ENCODE assay signal across 9 mouse cellular contexts in the genomic region with DNA sequence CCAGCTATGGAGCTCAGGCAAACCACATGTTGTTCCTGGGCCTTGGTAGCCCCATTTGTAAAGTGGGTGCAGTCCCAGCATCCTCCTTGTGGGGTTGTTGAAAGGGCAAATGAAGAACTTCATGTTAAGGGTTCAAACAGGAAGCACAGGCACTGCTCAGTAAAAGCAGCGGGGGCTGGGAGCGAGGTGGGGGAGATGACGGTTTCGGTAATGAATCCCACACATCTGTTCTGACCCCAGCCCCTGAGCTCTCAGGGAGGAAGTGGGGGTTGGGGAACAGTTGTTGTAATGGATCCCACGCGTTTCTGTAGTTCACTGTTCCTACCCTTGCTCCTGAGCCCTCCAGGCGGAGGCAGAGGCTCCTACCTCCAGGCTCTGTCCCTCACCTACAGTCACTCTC. TPM values are rescaled to one million over a fixed set of nuclear protein-coding genes. Genes with fewer than 3 reads are reported as not detected.
DNase-seq lines count a peak whose midpoint lies in the region; ATAC-seq lines count a peak whose summit lies in the region.
"Had no signal": no experiment of that assay in that cellular context is flagged by ENCODE, and none has a peak within 500 bp of the region (broad histone marks: within the 10 kb centered on the region; RNA-seq: fewer than 3 reads in every experiment).

No protein-coding gene starts in this region.

- intact Hi-C loops in left cerebral cortex, postnatal 4 days (cut with DNase I) = loop anchor here (5.0 kb wide), 1 partner anchor 43 kb away; no protein-coding TSS in a partner anchor
- intact Hi-C loops in heart, postnatal 25 days (cut with DNase I) = no loop called here

- peak; percentile 19 to 20; a peak in 2 of 4 replicates for ATAC-seq in hematopoietic stem cell, adult 5-6 weeks (replicated peaks in 1 of 2; ENCODE audit: insufficient read depth in 1 of 2, low FRiP score in 2 of 2, low TSS enrichment in 1 of 2, low read depth in 1 of 2, poor library complexity in 2 of 2, severe bottlenecking in 2 of 2)
- peak; percentile 57 for ATAC-seq in megakaryocyte, adult 5-6 weeks (ENCODE audit: poor library complexity, severe bottlenecking)
- ATAC-seq: forebrain, postnatal 0 days had no signal

- peak; percentile 49 to 57 for DNase-seq in spleen, adult 18-20 months
- no peak for DNase-seq in spleen, adult 12 weeks (ENCODE audit: low spot score)
- no peak for DNase-seq in left cerebral cortex, postnatal 4 days
- no peak for DNase-seq in right cerebral cortex, adult 18-20 months
- DNase-seq in heart, postnatal 25 days (ENCODE audit: low spot score) = no peak
- DNase-seq: forebrain, postnatal 0 days; layer of hippocampus, adult 9-11 months had no signal

RNA-seq across cellular contexts. Expression of gene Kcnn4, which starts 9.9 kb away (rescaled TPM):
- total RNA-seq in hematopoietic stem cell, adult 5-6 weeks (2017) = 75.9 and 80.8 TPM in 2 replicates
- total RNA-seq in megakaryocyte, adult 5-6 weeks (2015) = 5.9 and 7.6 TPM in 2 replicates
- total RNA-seq in megakaryocyte, adult 5-6 weeks (2017) = 14.2 and 17.0 TPM in 2 replicates
- total RNA-seq in left cerebral cortex, postnatal 4 days (2021) = under 1 TPM; 0.34 to 0.48 TPM
- total RNA-seq in heart, postnatal 25 days (2021) = under 1 TPM; 0.70 to 0.81 TPM

RNA-seq across cellular contexts. Expression of gene Smg9, which starts 19.5 kb away (rescaled TPM):
- 15.6 and 21.3 TPM in 2 replicates for total RNA-seq in hematopoietic stem cell, adult 5-6 weeks (2017)
- total RNA-seq in megakaryocyte, adult 5-6 weeks (2015) = 21.6 and 22.3 TPM in 2 replicates
- total RNA-seq in megakaryocyte, adult 5-6 weeks (2017) = 16.7 and 30.3 TPM in 2 replicates
- 10 to 100 TPM; 42.0 to 43.2 TPM for total RNA-seq in left cerebral cortex, postnatal 4 days (2021)
- total RNA-seq in heart, postnatal 25 days (2021) = 1 to 10 TPM; 7.6 TPM

RNA-seq across cellular contexts. Expression of gene Lypd5, which starts 30.9 kb away (rescaled TPM):
- total RNA-seq in hematopoietic stem cell, adult 5-6 weeks (2017) = not detected in 2 replicates
- total RNA-seq in megakaryocyte, adult 5-6 weeks (2015) = not detected in 2 replicates
- not detected in 2 replicates for total RNA-seq in megakaryocyte, adult 5-6 weeks (2017)
- total RNA-seq in left cerebral cortex, postnatal 4 days (2021) = not detected
- total RNA-seq in heart, postnatal 25 days (2021) = not detected
- total RNA-seq: forebrain, postnatal 0 days had no signal

RNA-seq across cellular contexts. Expression of gene Tescl, which starts 46.2 kb away (rescaled TPM):
- total RNA-seq in hematopoietic stem cell, adult 5-6 weeks (2017) = not detected in 2 replicates
- not detected in 2 replicates for total RNA-seq in megakaryocyte, adult 5-6 weeks (2015)
- not detected in 2 replicates for total RNA-seq in megakaryocyte, adult 5-6 weeks (2017)
- total RNA-seq in left cerebral cortex, postnatal 4 days (2021) = under 1 TPM in 1 of 2 experiments, not detected in 1; 0.46 TPM
- total RNA-seq in heart, postnatal 25 days (2021) = not detected
- total RNA-seq: forebrain, postnatal 0 days had no signal

Comparison
In these comparisons a context has a peak if more than half of its experiments do, and no peak if none do; other contexts are left out.
1. DNase-seq: peak in spleen, adult 18-20 months (2 of 2); none in spleen, adult 12 weeks (single experiment), left cerebral cortex, postnatal 4 days (single experiment), right cerebral cortex, adult 18-20 months (single experiment) and heart, postnatal 25 days (single experiment).